Mouse (Mus musculus): ENCODE measurements at regions not wholly inside any gene's neighbourhood (a gene's known extent, or its start where the extent isn't known, plus 50 kb on each side); places are given as distances from the start of the nearest gene placed in this dataset.

GRCm38 (mm10) chr5:120030904-120031303, 85.4 kb upstream of the Rbm19 start:
- no peak for DNase-seq

GRCm38 (mm10) chr5:120031614-120032013, 84.7 kb upstream of the Rbm19 start:
- no peak for DNase-seq

GRCm38 (mm10) chr5:120034499-120035077, 81.7 kb upstream of the Rbm19 start:
- no peak for DNase-seq

- DNase-seq: no peak
These were observed 81.0 kb upstream of the Rbm19 start for GRCm38 (mm10) chr5:120035251-120035650.

GRCm38 (mm10) chr5:120037806-120038205, 78.5 kb upstream of the Rbm19 start:
- no peak for DNase-seq

GRCm38 (mm10) chr5:120043786-120044185, 72.5 kb upstream of the Rbm19 start:
- no peak for DNase-seq

GRCm38 (mm10) chr5:120049063-120049781, 67.0 kb upstream of the Rbm19 start:
- DNase-seq: no peak

- DNase-seq: no peak
These were observed 65.4 kb upstream of the Rbm19 start for GRCm38 (mm10) chr5:120050728-120051436.

GRCm38 (mm10) chr5:120054498-120055167, 61.6 kb upstream of the Rbm19 start:
- no peak for DNase-seq

All from kidney, postnatal 36 days (tissue).